Mouse (Mus musculus): ENCODE data around the gene Stk39. TPM values are rescaled to one million over a fixed set of nuclear protein-coding genes. Genes with fewer than 3 reads are reported as not detected.

Gene Stk39
- total and polyA plus RNA-seq, 2 experiments from 2014 or later: 23.0 to 25.5 TPM

DNA sequence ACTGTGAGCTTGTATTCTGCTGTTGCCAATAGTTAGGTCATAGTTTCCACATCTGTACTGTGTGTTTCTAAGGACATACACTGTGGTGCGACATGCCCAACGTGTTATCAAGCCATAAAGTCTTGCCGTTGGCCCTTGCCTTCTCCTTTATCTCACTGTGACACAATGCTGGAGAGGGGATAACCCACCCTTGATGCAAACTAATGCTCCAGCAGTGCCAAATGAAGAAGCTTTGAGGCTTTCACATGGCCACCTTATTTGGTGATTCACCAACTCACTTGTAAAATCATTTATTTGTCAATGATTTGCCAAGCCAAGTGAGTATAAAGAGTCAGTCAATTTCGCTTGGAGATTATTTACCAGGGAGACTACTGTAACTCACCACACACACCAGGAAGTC is 46.0 kb downstream of the Stk39 start:
- no peaks in the 10 kb centered on the region for H3K4me1 ChIP-seq (ENCODE audit: insufficient read depth)
- no peak overlapping the region for H3K4me3 ChIP-seq (ENCODE audit: low read depth, low read length)

DNA sequence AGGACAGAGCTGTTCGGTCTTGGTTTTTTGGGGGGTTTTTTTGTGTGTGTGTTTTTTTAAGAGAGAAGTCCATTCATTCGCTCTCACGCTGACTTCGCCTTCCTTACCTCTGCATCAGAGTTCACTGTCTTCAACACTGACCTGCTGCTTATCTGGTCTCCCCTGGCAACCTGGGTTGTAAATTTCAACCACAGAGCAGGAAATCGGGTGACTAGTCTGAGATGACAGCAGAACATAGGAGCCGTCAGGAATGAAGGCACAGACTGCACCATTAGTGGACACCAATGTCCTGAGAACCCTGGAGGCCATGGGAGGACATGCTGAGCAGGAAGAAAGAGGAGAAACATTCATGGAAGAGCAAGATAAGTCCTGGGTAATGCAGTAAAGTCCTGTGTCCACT is 51.1 kb downstream of the Stk39 start:
- Histone ChIP-seq H3K4me1 (ENCODE audit: insufficient read depth) (no peaks in the 10 kb centered on the region), H3K9me3 (ENCODE audit: low read length) (no peaks in the 10 kb centered on the region), H3K27ac (ENCODE audit: low read depth, low read length) (no peak overlapping the region), H3K4me3 (ENCODE audit: low read depth, low read length) (no peak overlapping the region), H3K9ac (no peak overlapping the region), H3K27me3 (ENCODE audit: insufficient read depth, low read length) (no peaks in the 10 kb centered on the region), H3K4me2 (ENCODE audit: low read depth) (no peak overlapping the region), H3K36me3 (ENCODE audit: insufficient read depth) (no peaks in the 10 kb centered on the region)
- DNase-seq (no peak), ATAC-seq (no peak)
- no peak for TF ChIP-seq CTCF (IDR thresholded peaks at IDR 0.05; ENCODE audit: low read depth)
- 88% methylated on average over 6 of the region's 6 CpGs for WGBS

More for the DNA sequence above, 46.0 kb downstream of the Stk39 start:
- no peak overlapping the region for H3K27ac ChIP-seq (ENCODE audit: low read depth, low read length)
- no peaks in the 10 kb centered on the region for H3K9me3 ChIP-seq (ENCODE audit: low read length)
- H3K27me3 ChIP-seq (ENCODE audit: insufficient read depth, low read length): no peaks in the 10 kb centered on the region
- no peak overlapping the region for H3K4me2 ChIP-seq (ENCODE audit: low read depth)
- ATAC-seq: no peak
- DNase-seq: no peak
- no peak for TF ChIP-seq CTCF (IDR thresholded peaks at IDR 0.05; ENCODE audit: low read depth)
- H3K9ac ChIP-seq: no peak overlapping the region
- no peaks in the 10 kb centered on the region; the same call in 1 of the 2 replicates for H3K36me3 ChIP-seq (ENCODE audit: insufficient read depth)
- WGBS: 94% methylated on average over 4 of the region's 4 CpGs

DNA sequence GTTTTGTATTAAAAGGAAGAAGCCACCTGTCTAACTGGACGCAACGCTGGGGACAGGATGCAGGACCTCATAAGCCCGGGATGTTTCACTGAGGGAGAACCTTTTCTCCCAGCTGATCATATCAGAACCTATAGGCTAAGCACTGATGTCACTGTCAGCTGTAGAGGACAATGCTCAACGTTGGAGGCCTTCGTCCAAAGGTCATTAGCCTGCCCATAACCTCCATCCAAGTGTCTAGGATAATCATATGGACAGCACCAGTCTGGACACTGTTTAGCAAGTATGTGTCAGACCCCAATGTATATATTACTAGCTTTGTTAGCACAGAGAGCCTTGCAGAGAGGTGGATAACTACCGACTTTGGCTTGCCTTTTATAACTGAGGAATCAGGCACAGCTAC is 51.8 kb downstream of the Stk39 start:
- no peaks in the 10 kb centered on the region for H3K4me1 ChIP-seq (ENCODE audit: insufficient read depth)
- H3K9ac ChIP-seq: no peak overlapping the region
- no peak overlapping the region for H3K27ac ChIP-seq (ENCODE audit: low read depth, low read length)
- 92% methylated on average over 6 of the region's 6 CpGs for WGBS
- DNase-seq (no peak), ATAC-seq (no peak)
- H3K4me3 ChIP-seq (ENCODE audit: low read depth, low read length): no peak overlapping the region
- H3K27me3 ChIP-seq (ENCODE audit: insufficient read depth, low read length): no peaks in the 10 kb centered on the region
- no peaks in the 10 kb centered on the region for H3K9me3 ChIP-seq (ENCODE audit: low read length)
- no peaks in the 10 kb centered on the region for H3K36me3 ChIP-seq (ENCODE audit: insufficient read depth)
- H3K4me2 ChIP-seq (ENCODE audit: low read depth): no peak overlapping the region
- TF ChIP-seq CTCF (IDR thresholded peaks at IDR 0.05; ENCODE audit: low read depth): no peak

DNA sequence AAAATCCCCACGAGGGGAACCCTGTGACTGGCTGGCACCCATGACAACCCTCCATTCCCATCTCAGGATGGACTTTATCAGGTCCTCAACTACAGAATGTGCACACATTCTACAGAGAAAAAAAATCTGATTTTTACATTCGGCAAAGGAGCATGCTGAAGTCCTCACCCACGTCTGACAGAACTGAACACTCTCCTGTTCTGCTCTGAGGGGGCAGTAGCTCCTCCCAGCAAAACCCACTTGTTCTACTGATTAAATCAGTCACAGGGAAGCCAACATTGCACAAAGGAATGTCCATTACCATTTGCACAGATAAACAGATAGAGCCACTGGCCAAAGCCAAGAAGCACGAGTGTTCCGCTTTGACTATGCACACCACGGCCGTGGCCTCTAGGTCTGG is 52.3 kb downstream of the Stk39 start:
- Histone ChIP-seq H3K4me1 (ENCODE audit: insufficient read depth) (no peaks in the 10 kb centered on the region), H3K4me3 (ENCODE audit: low read depth, low read length) (no peak overlapping the region), H3K27me3 (ENCODE audit: insufficient read depth, low read length) (no peaks in the 10 kb centered on the region), H3K36me3 (ENCODE audit: insufficient read depth) (no peaks in the 10 kb centered on the region), H3K9me3 (ENCODE audit: low read length) (no peaks in the 10 kb centered on the region), H3K9ac (no peak overlapping the region), H3K4me2 (ENCODE audit: low read depth) (no peak overlapping the region), H3K27ac (ENCODE audit: low read depth, low read length) (no peak overlapping the region)
- DNase-seq (no peak), ATAC-seq (no peak)
- no peak for TF ChIP-seq CTCF (IDR thresholded peaks at IDR 0.05; ENCODE audit: low read depth)
- 87% methylated on average over 7 of the region's 7 CpGs for WGBS

DNA sequence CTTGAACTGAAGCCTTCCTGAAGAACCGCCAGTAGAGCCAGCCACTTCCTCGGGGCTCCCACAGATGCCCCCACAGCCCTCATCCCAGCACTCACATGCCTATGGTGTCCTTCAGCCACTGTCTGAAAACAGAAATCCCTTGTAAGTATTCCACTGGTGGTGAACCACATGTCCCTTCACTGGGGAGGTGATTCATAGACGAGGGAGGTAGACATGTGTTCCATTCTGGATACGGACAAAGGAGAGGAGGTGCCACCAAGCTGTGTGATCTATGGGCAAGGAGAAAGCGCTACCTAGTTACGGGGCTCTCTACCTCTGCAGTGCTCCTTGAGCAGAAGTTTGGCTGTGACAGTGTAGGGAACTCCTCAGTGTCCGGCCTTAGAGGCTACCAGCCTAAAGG is 52.9 kb downstream of the Stk39 start:
- no peak overlapping the region for H3K9ac ChIP-seq
- no peaks in the 10 kb centered on the region for H3K4me1 ChIP-seq (ENCODE audit: insufficient read depth)
- no peaks in the 10 kb centered on the region for H3K36me3 ChIP-seq (ENCODE audit: insufficient read depth)
- no peaks in the 10 kb centered on the region for H3K9me3 ChIP-seq (ENCODE audit: low read length)
- H3K27me3 ChIP-seq (ENCODE audit: insufficient read depth, low read length): no peaks in the 10 kb centered on the region
- DNase-seq (no peak), ATAC-seq (no peak)
- H3K4me3 ChIP-seq (ENCODE audit: low read depth, low read length): no peak overlapping the region
- TF ChIP-seq CTCF (IDR thresholded peaks at IDR 0.05; ENCODE audit: low read depth): no peak
- no peak overlapping the region for H3K4me2 ChIP-seq (ENCODE audit: low read depth)
- 96% methylated on average over 7 of the region's 7 CpGs for WGBS
- no peak overlapping the region for H3K27ac ChIP-seq (ENCODE audit: low read depth, low read length)

DNA sequence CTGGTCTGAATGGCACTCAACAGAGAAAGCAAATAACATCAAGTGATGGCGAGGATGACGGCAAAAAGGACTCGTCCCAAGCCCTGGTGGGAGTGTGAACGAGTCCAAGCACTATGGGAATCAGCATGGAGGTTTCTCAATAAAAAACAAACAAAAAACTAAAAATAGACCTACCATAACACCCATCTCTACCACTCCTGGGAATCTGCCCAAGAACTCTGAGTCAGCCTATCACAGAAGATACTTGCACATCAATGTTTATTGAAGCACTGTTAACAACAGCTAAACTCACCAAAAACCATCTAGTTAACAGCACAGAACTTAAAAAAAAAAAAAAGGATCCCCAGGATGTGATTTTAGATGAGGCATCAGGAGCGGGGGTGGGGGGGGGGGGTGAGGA is 55.0 kb downstream of the Stk39 start:
- Histone ChIP-seq H3K9ac (no peak overlapping the region), H3K27ac (ENCODE audit: low read depth, low read length) (no peak overlapping the region), H3K27me3 (ENCODE audit: insufficient read depth, low read length) (no peaks in the 10 kb centered on the region), H3K4me3 (ENCODE audit: low read depth, low read length) (no peak overlapping the region), H3K9me3 (ENCODE audit: low read length) (no peaks in the 10 kb centered on the region), H3K36me3 (ENCODE audit: insufficient read depth) (no peaks in the 10 kb centered on the region), H3K4me2 (ENCODE audit: low read depth) (no peak overlapping the region), H3K4me1 (ENCODE audit: insufficient read depth) (no peaks in the 10 kb centered on the region)
- WGBS: 94% methylated on average over 5 of the region's 5 CpGs
- DNase-seq (no peak), ATAC-seq (no peak)
- TF ChIP-seq CTCF (IDR thresholded peaks at IDR 0.05; ENCODE audit: low read depth): no peak

DNA sequence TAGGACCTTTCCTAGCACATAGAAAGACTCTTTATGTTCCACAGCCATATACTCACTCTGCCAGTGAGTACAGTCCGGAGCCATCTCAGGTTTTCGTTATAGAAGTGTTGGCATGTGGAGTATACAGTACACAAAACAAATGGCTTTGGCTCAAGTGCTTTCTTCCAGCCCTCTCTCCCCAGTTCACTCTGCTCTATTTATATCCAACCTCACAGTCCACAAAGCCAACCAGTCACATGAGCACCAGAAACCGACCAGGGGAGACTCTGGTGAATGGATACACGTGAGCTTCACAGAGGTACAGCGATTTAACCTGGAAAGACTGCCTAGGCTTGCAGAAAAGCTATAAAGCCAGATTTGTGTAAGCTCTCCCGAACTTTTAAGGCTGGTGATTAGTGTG is 56.4 kb downstream of the Stk39 start:
- no peak for ATAC-seq
- H3K9me3 ChIP-seq (ENCODE audit: low read length): no peaks in the 10 kb centered on the region
- no peak overlapping the region for H3K9ac ChIP-seq
- WGBS: 73% methylated on average over 6 of the region's 6 CpGs
- H3K27me3 ChIP-seq (ENCODE audit: insufficient read depth, low read length): no peaks in the 10 kb centered on the region
- H3K4me2 ChIP-seq (ENCODE audit: low read depth): no peak overlapping the region
- no peak for DNase-seq
- H3K4me3 ChIP-seq (ENCODE audit: low read depth, low read length): no peak overlapping the region
- no peak overlapping the region for H3K27ac ChIP-seq (ENCODE audit: low read depth, low read length)
- H3K36me3 ChIP-seq (ENCODE audit: insufficient read depth): no peaks in the 10 kb centered on the region
- no peaks in the 10 kb centered on the region for H3K4me1 ChIP-seq (ENCODE audit: insufficient read depth)
- no peak for TF ChIP-seq CTCF (IDR thresholded peaks at IDR 0.05; ENCODE audit: low read depth)

DNA sequence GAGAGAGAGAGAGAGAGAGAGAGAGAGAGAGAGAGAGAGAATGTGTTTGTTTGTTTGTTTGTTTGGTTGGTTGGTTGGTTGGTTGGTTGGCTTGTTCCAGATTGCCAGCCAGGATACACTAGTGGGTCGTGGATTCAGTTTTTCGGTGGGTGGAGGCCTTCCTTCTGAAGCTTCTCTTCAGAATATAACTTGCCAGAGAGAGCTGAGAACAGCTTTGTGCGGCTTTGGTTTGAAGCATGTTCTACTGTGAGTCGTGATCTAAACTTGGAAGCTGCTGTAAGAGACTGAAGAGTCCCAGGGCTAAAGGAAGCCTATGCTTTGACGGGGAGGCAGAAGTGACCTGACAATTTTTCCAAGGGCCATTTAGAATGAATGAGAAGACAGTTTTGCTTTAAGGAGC is 59.9 kb downstream of the Stk39 start:
- no peak overlapping the region for H3K27ac ChIP-seq (ENCODE audit: low read depth, low read length)
- WGBS: 73% methylated on average over 5 of the region's 5 CpGs
- 0 out of 2 replicates have a peak, but pooled peaks cover 5% of the 10 kb centered on the region for H3K4me1 ChIP-seq (ENCODE audit: insufficient read depth)
- no peak for DNase-seq
- no peak for TF ChIP-seq CTCF (IDR thresholded peaks at IDR 0.05; ENCODE audit: low read depth)
- H3K4me2 ChIP-seq (ENCODE audit: low read depth): no peak overlapping the region
- no peaks in the 10 kb centered on the region for H3K36me3 ChIP-seq (ENCODE audit: insufficient read depth)
- H3K9ac ChIP-seq: no peak overlapping the region
- no peak overlapping the region for H3K4me3 ChIP-seq (ENCODE audit: low read depth, low read length)
- no peaks in the 10 kb centered on the region for H3K9me3 ChIP-seq (ENCODE audit: low read length)
- ATAC-seq: no peak
- no peaks in the 10 kb centered on the region for H3K27me3 ChIP-seq (ENCODE audit: insufficient read depth, low read length)

Measured in forebrain, postnatal 0 days (tissue).